Mouse (Mus musculus): ENCODE data around the gene Suco. TPM values are rescaled to one million over a fixed set of nuclear protein-coding genes. Genes with fewer than 3 reads are reported as not detected.

Gene Suco
- polyA plus RNA-seq, 1 experiment from 2014 or later, result 11.6 TPM

- Histone ChIP-seq H3K4me3 (no peak overlapping the region), H3K4me1 (replicated peaks) (0 out of 2 replicates have a peak, but pooled peaks cover 4% of the 10 kb centered on the region), H3K27me3 (no peaks in the 10 kb centered on the region), H3K4me2 (no peak overlapping the region), H3K27ac (no peak overlapping the region), H3K36me3 (no peaks in the 10 kb centered on the region), H3K9ac (no peak overlapping the region), H3K9me3 (replicated peaks) (no peaks in the 10 kb centered on the region)
- WGBS, result 49% methylated on average over 4 of the region's 4 CpGs
- no peak for ATAC-seq (replicated peaks; ENCODE audit: insufficient number of reproducible peaks, insufficient read depth, low FRiP score, low read depth)
These were observed 36.6 kb upstream of the Suco start for GRCm38 (mm10) chr1:161912940-161913647.

- H3K4me1 ChIP-seq (replicated peaks), result 0 out of 2 replicates have a peak, but pooled peaks cover 7% of the 10 kb centered on the region
- no peak overlapping the region for H3K4me3 ChIP-seq
- H3K4me2 ChIP-seq, result no peak overlapping the region
- H3K36me3 ChIP-seq, result no peaks in the 10 kb centered on the region
- no peak overlapping the region for H3K27ac ChIP-seq
- 80% methylated on average over 8 of the region's 8 CpGs for WGBS
- no peaks in the 10 kb centered on the region for H3K9me3 ChIP-seq (replicated peaks)
- ATAC-seq (replicated peaks; ENCODE audit: insufficient number of reproducible peaks, insufficient read depth, low FRiP score, low read depth), result no peak
- no peaks in the 10 kb centered on the region for H3K27me3 ChIP-seq
- H3K9ac ChIP-seq, result no peak overlapping the region
These were observed 32.6 kb upstream of the Suco start for GRCm38 (mm10) chr1:161909074-161909473.

GRCm38 (mm10) chr1:161907795-161908457 lies 31.4 kb upstream of the Suco start:
- 18% methylated on average over 2 of the region's 2 CpGs for WGBS
- H3K27ac ChIP-seq, result 0 out of 2 replicates have a peak overlapping the region, but pooled peaks have one; percentile 11

GRCm38 (mm10) chr1:161907111-161907510 lies 30.6 kb upstream of the Suco start:
- H3K4me2 ChIP-seq, result no peak overlapping the region
- WGBS, result 74% methylated on average over 4 of the region's 4 CpGs
- no peak overlapping the region for H3K9ac ChIP-seq
- H3K36me3 ChIP-seq, result no peaks in the 10 kb centered on the region
- no peak overlapping the region for H3K27ac ChIP-seq
- H3K9me3 ChIP-seq (replicated peaks), result no peaks in the 10 kb centered on the region
- no peaks in the 10 kb centered on the region for H3K27me3 ChIP-seq
- 0 out of 2 replicates have a peak, but pooled peaks cover 5% of the 10 kb centered on the region for H3K4me1 ChIP-seq (replicated peaks)
- H3K4me3 ChIP-seq, result no peak overlapping the region
- ATAC-seq (replicated peaks; ENCODE audit: insufficient number of reproducible peaks, insufficient read depth, low FRiP score, low read depth), result no peak

More at GRCm38 (mm10) chr1:161907795-161908457, 31.4 kb upstream of the Suco start:
- Histone ChIP-seq H3K4me2 (no peak overlapping the region), H3K9ac (no peak overlapping the region), H3K4me1 (replicated peaks) (0 out of 2 replicates have a peak, but pooled peaks cover 5% of the 10 kb centered on the region), H3K4me3 (no peak overlapping the region), H3K36me3 (no peaks in the 10 kb centered on the region), H3K27me3 (no peaks in the 10 kb centered on the region), H3K9me3 (replicated peaks) (no peaks in the 10 kb centered on the region)
- ATAC-seq (replicated peaks; ENCODE audit: insufficient number of reproducible peaks, insufficient read depth, low FRiP score, low read depth), result no peak; the same call in 1 of the 2 replicates

- Histone ChIP-seq H3K36me3 (no peaks in the 10 kb centered on the region), H3K4me3 (no peak overlapping the region), H3K4me1 (replicated peaks) (0 out of 2 replicates have a peak, but pooled peaks cover under 1% of the 10 kb centered on the region), H3K9me3 (replicated peaks) (no peaks in the 10 kb centered on the region), H3K4me2 (no peak overlapping the region), H3K27ac (no peak overlapping the region), H3K27me3 (no peaks in the 10 kb centered on the region), H3K9ac (no peak overlapping the region)
- 69% methylated on average over 9 of the region's 9 CpGs for WGBS
- ATAC-seq (replicated peaks; ENCODE audit: insufficient number of reproducible peaks, insufficient read depth, low FRiP score, low read depth), result no peak
These were observed 26.4 kb upstream of the Suco start for GRCm38 (mm10) chr1:161902692-161903452.

- 59% methylated on average over 2 of the region's 2 CpGs for WGBS
These were observed 23.6 kb upstream of the Suco start for GRCm38 (mm10) chr1:161900129-161900528.

GRCm38 (mm10) chr1:161897235-161897634 lies 20.8 kb upstream of the Suco start:
- Histone ChIP-seq H3K9ac (no peak overlapping the region), H3K27me3 (no peaks in the 10 kb centered on the region), H3K4me1 (replicated peaks) (peaks cover 16% of the 10 kb centered on the region), H3K9me3 (replicated peaks) (no peaks in the 10 kb centered on the region), H3K4me2 (no peak overlapping the region), H3K36me3 (no peaks in the 10 kb centered on the region), H3K4me3 (no peak overlapping the region), H3K27ac (no peak overlapping the region)
- WGBS, result 73% methylated on average over 8 of the region's 8 CpGs
- ATAC-seq (replicated peaks; ENCODE audit: insufficient number of reproducible peaks, insufficient read depth, low FRiP score, low read depth), result no peak

More at GRCm38 (mm10) chr1:161900129-161900528, 23.6 kb upstream of the Suco start:
- Histone ChIP-seq H3K27me3 (no peaks in the 10 kb centered on the region), H3K4me3 (no peak overlapping the region), H3K36me3 (no peaks in the 10 kb centered on the region), H3K9me3 (replicated peaks) (no peaks in the 10 kb centered on the region), H3K4me2 (no peak overlapping the region), H3K27ac (no peak overlapping the region), H3K4me1 (replicated peaks) (0 out of 2 replicates have a peak, but pooled peaks cover 3% of the 10 kb centered on the region), H3K9ac (no peak overlapping the region)
- ATAC-seq (replicated peaks; ENCODE audit: insufficient number of reproducible peaks, insufficient read depth, low FRiP score, low read depth), result no peak

- Histone ChIP-seq H3K27ac (no peak overlapping the region), H3K36me3 (no peaks in the 10 kb centered on the region), H3K9me3 (replicated peaks) (no peaks in the 10 kb centered on the region), H3K4me1 (replicated peaks) (peaks cover 16% of the 10 kb centered on the region), H3K27me3 (no peaks in the 10 kb centered on the region), H3K4me3 (no peak overlapping the region), H3K9ac (no peak overlapping the region), H3K4me2 (no peak overlapping the region)
- ATAC-seq (replicated peaks; ENCODE audit: insufficient number of reproducible peaks, insufficient read depth, low FRiP score, low read depth), result no peak
- 58% methylated on average over 10 of the region's 10 CpGs for WGBS
These were observed 19.6 kb upstream of the Suco start for GRCm38 (mm10) chr1:161896130-161896529.

GRCm38 (mm10) chr1:161895014-161895413 lies 18.5 kb upstream of the Suco start:
- H3K4me2 ChIP-seq, result no peak overlapping the region
- no peaks in the 10 kb centered on the region for H3K9me3 ChIP-seq (replicated peaks)
- H3K27me3 ChIP-seq, result no peaks in the 10 kb centered on the region
- peaks cover 16% of the 10 kb centered on the region for H3K4me1 ChIP-seq (replicated peaks)
- WGBS, result 95% methylated on average over 3 of the region's 3 CpGs
- no peak overlapping the region for H3K9ac ChIP-seq
- H3K36me3 ChIP-seq, result no peaks in the 10 kb centered on the region
- H3K27ac ChIP-seq, result no peak overlapping the region
- no peak for ATAC-seq (replicated peaks; ENCODE audit: insufficient number of reproducible peaks, insufficient read depth, low FRiP score, low read depth)
- H3K4me3 ChIP-seq, result no peak overlapping the region

GRCm38 (mm10) chr1:161894553-161894952 lies 18.1 kb upstream of the Suco start:
- ATAC-seq (replicated peaks; ENCODE audit: insufficient number of reproducible peaks, insufficient read depth, low FRiP score, low read depth), result no peak
- no peaks in the 10 kb centered on the region for H3K27me3 ChIP-seq
- no peak overlapping the region for H3K4me2 ChIP-seq
- peaks cover 16% of the 10 kb centered on the region for H3K4me1 ChIP-seq (replicated peaks)
- H3K27ac ChIP-seq, result no peak overlapping the region
- WGBS, result 25% methylated on average over 2 of the region's 2 CpGs
- H3K4me3 ChIP-seq, result no peak overlapping the region
- H3K9me3 ChIP-seq (replicated peaks), result no peaks in the 10 kb centered on the region
- H3K36me3 ChIP-seq, result no peaks in the 10 kb centered on the region
- no peak overlapping the region for H3K9ac ChIP-seq

- 0 out of 2 replicates have a peak, but pooled peaks have one; percentile 18 for ATAC-seq (replicated peaks; ENCODE audit: insufficient number of reproducible peaks, insufficient read depth, low FRiP score, low read depth)
- Histone ChIP-seq H3K4me3 (no peak overlapping the region), H3K36me3 (no peaks in the 10 kb centered on the region), H3K27me3 (no peaks in the 10 kb centered on the region), H3K9me3 (replicated peaks) (no peaks in the 10 kb centered on the region), H3K9ac (no peak overlapping the region), H3K4me2 (no peak overlapping the region), H3K4me1 (replicated peaks) (peaks cover 16% of the 10 kb centered on the region), H3K27ac (no peak overlapping the region)
- WGBS, result 43% methylated on average over 2 of the region's 2 CpGs
These were observed 17.6 kb upstream of the Suco start for GRCm38 (mm10) chr1:161894126-161894525.

Data from heart, embryonic 15.5 days (tissue).